Mouse (Mus musculus) cerebral cortex, adult 2 months (tissue): ENCODE data around the gene Olfr56.

ENCODE experiments used
- WGBS: fragments of 180-500 bp; shearing (Covaris S2); methylation state at CpG from one replicate; pipeline ENCODE4 v1.1.7; 2018; 5-methylcytosine and 5-hydroxymethylcytosine counted together

The Olfr56 gene

DNA sequence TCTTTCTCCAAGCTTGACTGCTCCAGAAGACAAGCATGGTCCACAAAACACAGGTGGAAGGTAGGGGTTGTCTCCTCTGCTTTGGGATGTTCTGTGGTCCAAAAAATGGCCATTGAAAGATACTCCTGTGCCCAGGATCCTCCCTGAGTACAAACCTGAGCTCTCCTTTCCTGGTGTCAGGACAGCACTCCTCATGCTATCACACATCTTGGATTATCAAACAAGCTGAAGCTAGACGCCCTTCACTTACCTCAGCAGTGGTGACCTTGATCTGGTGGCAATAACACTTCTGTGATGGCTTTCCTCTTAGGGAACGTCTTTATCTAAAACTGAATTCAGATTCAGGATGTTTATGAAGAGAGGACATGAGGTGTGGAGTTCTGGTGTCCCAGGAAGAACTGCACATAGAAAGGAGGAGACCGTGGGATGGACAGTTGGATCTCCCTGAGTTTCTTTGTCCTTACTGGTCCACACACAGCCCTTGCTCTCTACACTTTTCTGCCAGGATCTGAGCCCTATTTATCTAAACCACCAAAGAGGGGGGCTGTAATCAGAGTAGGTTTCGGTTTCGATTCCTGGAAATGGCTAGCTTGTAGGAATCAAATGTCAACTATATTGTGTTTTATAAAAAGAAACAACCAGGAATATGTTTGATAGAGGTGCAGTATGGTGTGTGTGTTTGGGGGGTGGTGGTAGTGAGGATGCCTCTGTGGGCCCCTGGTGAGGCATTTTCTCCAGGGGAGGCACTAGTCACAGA, 85.2 kb downstream of the Olfr56 start, which contains the start of gene Tgtp2:
Gene Tgtp2, minus strand, starts transcription at position 494 of the 757 bp plus-strand sequence.
- WGBS = 76% methylated on average over 5 of the region's 5 CpGs

DNA sequence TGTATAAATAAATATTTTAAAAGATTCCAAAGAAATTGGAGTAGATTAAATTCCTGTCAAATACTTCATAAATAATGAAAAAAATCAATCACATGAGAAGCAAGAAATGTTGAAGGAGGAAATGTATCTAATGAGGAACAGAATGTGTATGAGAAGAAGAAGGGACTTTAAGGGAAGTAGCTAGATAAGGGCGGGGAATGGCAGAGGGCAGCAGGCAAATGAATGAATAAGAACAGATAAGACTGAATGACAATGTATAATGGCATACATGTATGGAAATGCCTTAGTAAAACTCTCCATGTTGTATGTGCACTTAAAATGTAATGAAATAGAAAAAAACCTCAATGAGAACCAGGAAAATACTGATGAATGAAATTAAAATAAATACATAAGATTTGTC, 89.7 kb downstream of the Olfr56 start:
- WGBS = 93% methylated on average over 1 of the region's 1 CpGs

DNA sequence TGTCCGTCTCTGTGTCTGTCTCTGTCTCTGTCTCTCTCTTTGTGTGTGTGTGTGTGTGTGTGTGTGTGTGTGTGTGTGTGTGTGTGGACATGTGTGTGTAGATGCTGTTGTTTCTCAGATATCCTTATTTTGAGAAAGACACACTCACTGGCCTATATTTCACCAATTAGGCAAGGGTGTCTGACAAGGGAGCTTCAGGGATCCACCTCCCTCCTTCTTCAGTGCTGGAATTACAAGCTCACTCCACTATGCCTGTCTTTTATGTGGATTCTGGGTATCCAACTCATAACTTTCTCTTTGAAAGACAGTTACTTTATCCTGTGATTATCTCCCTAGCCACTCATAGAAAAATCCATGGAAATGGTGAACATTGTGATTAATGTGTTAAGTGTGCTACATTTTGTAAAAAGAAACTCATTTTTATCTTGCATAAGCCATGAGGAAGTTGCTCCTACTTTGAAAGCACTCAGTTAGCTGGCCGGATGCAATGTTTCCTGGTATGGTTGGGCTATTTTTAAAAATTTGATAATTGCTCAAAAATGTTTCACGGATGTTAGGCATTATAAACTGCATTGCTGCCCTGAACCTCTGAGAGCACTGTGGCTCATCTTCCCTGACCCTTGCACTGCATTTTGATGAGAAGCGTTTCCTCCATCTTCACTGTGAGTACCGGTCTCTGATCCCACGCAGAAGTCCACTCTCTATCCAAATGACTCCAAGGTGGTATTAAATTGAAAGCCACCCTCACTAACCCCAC, 97.5 kb downstream of the Olfr56 start, which contains the start of gene Ifi47:
Gene Ifi47, plus strand, starts transcription at position 587 of the 757 bp plus-strand sequence.
- 71% methylated on average over 6 of the region's 6 CpGs for WGBS

DNA sequence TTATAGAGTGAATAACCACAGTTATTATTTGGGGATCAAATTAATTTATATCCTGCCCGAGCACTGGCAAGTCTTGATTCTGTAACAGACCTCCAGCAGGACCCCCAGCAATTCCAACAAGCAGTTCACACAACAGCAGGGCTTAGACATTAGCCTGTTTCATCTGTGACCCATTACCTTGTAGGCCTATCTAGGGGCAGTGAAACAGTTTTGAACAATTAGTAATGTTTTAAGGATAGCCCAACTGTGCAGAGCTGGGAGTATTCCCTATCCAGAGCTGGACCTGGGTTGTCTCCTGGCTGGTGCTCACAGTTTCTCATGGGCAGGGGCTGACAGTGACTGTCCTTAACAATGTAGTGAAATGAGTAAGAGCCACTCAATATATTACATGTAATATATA, 98.3 kb downstream of the Olfr56 start:
- WGBS = 91% methylated on average over 1 of the region's 1 CpGs

DNA sequence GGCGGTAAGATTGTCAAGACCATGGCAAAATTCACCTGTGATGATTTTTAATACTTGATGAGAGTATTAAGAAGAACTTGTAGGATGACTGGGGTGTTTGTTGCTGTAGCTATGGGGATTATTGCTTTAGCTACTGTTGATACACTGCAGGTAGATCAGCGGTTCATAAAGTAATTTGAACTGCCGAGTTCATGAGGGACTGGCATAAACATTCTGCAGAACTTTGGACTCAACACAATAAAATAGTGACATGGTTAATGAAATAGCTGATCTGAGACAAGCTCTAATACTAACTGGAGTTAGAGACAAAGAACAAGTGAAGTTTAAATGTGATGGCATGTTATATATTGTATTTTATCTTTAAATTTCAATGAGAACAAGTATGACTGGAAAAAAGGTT, 100.0 kb downstream of the Olfr56 start:
- 89% methylated on average over 3 of the region's 3 CpGs for WGBS

DNA sequence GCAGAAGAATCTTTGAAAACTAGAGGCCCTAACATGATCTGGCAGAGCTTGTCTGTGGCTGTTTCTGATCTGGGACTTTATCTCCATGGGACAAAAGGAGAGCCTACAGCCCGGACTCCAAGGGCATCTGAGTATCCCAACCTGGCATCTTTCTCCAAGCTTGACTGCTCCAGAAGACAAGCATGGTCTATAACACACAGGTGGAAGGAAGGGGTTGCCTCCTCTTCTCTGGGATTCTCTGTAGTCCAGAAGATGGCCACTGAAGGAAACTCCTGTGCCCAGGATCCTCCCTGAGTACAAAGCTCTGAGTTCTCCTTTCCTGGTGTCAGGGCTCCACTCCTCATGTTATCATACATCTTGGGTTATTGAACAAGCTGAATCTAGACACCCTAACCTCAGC, 101.9 kb downstream of the Olfr56 start:
- WGBS = 88% methylated on average over 1 of the region's 1 CpGs

DNA sequence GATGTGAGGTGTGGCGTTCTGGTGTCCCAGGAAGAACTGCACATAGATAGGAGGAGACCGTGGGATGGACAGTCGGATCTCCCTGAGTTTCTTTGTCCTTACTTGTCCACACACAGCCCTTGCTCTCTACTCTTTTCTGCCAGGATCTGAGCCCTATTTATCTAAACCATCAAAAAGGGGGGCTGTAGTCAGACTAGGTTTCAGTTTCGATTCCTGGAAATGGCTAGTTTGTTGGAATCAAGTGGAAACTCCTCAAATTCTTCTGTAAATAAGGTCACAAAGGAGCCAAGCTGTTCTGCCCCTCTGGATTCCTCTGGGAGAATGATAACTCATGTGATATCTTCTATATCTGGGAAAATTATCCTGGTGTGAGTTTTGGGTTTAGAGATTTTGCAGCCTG, 102.7 kb downstream of the Olfr56 start:
- 83% methylated on average over 4 of the region's 4 CpGs for WGBS

DNA sequence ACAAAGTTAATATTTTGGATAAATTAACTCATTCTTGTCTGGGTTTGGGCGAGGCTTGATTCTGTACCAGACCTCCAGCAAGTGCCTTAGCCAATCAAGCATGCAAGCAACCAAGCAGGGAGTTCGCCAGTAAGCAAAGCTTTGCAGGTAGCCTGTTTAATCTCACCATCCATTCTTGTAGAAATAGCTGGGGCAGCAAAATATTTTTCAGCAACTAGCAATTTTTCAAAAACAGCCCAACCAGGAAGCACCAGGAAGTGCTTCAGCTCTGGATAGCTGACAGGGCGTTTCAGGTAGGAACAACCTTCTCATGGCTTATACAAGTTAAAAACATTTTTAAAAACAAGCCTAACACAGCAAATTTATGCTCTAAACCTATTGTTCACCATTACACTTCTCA, 103.2 kb downstream of the Olfr56 start:
- WGBS = 86% methylated on average over 3 of the region's 3 CpGs

DNA sequence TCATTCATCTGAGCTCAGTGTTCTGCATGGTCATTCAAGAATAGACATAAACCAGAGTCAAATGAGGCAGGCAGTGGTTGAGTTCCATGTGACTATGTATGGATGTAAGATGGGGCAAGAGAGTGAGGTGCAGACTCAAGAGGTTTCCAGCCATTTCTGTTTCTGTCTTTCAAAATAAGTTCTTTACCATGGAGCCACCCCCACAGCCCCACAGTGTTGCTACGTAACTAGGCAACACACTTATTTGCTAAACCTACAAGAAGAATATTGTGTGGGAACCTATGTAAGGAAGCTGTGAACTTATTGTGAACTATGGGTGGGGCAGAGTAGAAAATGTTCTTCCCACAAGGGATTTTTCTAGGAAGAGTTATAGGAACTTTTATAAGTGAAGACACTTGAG, 104.5 kb downstream of the Olfr56 start:
- 42% methylated on average over 1 of the region's 1 CpGs for WGBS

DNA sequence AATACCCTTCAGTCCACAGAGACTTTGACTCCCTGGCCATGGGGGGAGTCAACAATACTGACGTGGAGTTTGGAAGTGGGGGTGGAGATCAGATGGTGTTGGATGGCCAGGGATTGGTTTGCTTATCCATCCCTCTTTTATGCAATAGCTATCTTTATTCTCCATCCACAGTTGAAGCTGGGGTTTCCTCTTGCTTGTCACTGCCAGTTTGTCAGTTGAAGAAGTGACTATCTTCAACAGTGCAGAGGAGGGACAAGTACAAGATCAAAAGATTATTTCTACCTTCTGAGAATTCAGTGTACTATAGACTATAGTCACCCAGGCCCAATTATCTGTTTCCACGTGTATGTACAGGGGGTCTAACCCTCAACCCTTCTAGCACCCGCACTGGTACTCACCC, 105.1 kb downstream of the Olfr56 start:
- WGBS = 77% methylated on average over 3 of the region's 3 CpGs

DNA sequence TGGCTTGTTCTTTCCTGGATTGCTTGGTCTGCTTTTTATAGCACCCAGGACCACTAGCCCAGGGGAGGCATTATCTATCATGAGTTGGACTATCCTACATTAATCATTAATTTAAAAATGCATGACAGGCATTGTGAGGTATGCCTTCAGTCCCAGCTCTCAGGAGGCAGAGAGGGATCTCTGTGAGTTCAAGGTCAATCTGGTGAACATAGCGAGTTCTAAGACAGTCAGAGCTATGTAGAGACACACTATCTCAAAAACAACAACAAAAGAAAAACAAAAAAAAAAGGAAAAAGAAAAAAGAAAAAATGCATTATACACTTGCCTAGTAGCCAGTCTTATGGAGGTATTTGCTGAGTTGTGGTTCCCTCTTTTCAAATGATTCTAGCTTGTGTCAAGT, 105.7 kb downstream of the Olfr56 start:
- WGBS = 88% methylated on average over 1 of the region's 1 CpGs

DNA sequence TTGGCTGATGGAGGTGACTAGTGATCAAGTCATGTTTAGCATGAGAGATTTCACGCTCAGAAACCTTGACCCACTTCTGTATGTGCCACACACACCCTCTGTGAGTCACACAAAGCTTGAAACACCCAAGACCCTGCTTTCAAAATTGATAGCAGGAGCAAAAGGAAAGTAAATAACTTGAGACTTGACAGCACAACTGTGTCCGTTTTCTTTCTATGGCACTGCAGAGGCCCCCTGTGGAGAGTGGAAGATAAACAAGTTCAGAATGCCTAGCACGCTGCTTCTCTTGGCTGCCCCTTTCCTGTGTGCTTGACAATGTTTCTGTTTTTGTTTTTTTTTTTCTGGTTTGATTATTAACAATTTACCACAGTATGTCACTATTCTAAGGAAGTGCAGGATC, 106.2 kb downstream of the Olfr56 start:
- 45% methylated on average over 3 of the region's 3 CpGs for WGBS

DNA sequence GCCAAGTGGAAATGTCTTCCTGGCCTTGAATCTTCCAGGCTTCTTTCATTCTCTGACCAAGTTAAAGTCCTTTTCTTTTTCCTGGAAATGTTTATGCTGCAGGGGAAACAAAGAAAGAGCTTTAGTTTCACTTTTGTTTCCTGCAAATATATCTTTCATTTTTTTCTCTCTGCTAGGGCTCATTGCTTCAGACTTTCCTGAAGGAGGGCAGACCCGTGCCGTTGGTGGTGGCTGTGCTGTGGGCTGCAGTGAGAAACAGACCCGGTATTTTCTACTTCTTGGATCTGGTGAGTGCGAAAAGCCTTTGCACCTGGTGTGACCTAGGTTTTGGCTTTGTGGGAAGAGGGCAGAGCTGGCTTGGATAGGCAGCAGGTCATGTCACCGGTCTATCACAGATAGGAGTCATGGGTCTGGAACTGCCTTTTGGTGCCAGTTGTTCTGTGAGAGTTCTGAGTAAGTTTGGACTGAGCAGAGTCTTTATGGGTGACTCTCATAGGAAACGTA, 108.2 kb downstream of the Olfr56 start:
- WGBS = 80% methylated on average over 6 of the region's 6 CpGs

DNA sequence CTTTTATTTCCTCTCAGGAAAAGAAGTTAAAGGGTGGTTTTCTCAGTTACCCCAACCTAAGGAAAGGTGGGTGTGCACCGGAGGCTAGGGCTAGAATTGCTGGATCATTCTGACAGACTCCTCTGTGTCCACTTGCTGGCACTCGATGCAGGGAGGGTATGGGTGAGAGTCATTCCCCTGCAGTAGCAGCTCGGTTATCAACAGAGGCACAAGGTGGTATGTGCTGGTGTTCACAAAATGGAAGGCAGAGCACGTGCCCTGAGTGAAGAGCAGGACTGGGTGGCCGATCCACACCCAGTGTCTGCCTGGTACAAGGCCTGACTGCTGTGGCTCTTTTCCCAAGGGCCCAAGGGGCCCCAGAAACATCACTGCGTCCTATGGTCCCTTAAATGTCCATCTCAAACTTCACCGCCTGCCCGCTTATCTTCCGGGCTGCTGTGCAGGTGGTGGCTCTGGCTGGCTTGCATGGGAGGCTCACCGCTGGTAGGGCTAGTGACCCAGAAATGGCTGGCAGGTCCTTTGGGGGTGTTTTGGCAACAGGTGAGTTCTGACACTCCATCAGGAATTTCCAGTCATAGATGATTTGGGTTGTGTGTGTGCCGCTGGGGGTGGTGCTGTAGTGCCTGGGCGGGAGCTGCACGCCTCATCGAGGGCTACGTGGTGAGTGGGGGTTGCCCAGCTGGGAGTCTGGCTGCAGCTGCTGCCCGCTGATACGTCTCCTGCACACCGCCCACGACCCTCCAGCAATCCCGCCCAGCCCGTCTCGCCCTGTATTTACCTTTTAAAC, 109.3 kb downstream of the Olfr56 start:
- 56% methylated on average over 22 of the region's 22 CpGs for WGBS

DNA sequence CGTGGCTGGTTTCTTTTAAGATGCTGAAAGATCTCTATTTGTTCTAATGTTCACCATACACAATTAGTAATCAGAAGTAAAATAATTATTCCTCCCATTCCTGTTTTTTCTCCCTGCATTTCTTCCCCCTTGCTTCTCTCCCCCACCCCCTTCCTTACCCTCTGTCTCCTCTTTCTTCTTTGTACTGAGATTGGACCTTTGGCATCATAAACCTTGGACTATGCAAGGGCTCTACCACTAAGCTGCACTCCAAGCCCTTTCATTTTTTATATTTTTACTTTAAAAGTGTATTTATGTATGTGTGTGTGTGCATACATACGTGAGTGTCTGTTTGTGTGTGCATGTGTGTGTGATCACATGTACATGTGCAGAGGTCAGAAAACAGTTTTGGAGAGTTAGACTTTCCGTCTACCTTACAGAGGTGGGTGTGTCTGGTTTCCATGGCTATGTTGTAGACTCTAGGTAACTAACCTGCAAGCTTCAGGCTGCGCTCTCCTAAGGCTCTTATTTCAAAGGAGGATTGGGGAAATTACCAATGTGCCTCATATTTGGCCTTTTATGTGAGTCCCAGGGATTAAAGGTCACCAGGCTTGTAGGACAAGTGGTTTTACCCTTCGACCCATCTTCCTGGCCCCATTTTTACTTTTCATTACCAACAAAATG, 110.4 kb downstream of the Olfr56 start:
- WGBS = 97% methylated on average over 5 of the region's 5 CpGs

DNA sequence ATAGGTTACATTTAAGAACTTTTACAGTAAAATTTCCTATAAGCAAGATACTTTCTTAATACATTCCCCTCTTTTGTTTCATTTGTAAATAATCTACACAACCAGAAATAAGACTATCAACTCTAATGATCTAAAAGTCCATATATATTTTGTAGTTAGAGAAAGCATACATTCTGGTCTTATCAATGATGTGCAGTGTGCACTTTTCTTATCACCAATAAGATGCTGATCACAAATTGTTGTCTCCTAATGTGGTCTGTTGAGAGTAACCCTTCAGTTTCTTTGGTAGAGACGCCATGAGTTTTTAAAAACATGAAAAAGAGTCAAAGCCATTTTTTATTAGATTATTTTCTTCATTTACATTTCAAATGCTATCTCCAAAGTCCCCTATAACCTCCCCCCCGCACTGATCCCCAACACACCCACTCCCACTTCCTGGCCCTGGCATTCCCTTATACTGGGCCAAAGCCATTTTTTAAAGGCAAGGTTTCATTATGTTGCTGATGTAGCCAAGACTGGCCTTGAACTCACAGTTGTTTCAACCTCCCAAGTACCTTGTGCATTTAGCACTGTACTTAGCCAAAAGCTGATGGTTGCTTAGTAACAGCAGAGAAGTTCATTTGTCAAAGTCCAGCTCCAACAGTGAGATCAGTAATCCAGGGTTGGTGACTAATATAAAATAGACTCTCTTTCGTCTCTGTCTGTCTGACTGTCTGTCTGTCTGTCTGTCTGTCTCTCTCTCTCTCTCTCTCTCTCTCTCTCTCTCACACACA, 111.2 kb downstream of the Olfr56 start:
- WGBS = 83% methylated on average over 3 of the region's 3 CpGs

DNA sequence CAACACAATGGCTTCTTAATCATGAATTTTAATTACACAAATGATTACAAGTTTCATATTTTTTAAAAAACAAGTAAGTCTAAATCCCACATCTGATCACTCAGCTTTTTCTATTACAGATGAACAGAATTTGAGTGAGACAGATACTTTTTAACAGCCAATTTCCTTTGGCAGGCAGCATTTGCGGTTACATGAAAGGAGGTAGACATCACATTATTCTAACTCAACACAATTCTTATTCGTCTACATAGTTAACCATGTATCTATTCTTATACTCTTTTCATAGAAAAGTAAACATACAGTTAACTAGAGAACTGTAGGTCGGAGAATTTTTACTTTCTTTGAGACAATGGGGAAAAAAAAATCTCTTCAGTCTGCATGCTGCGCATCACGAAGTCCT, 111.9 kb downstream of the Olfr56 start:
- WGBS = 81% methylated on average over 5 of the region's 5 CpGs

DNA sequence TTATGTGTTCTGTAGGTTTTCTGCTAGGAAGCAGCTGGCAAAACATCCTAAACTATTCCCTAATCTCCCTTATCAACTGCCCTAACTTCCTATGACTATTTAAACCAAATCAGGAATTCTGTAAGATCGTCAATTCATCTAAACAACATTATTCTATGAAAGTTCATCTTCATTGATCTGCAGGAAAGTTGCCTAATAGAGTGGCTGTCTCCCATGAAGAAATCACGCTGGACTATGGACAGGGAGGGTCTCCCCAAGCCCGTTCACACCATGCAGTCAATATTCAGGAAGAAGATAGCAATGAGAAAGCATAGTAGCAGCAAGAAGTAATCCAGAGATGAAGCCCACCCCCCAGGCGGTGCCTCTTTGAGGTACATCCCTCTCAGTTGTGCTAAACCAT, 112.5 kb downstream of the Olfr56 start:
- WGBS = 77% methylated on average over 4 of the region's 4 CpGs

DNA sequence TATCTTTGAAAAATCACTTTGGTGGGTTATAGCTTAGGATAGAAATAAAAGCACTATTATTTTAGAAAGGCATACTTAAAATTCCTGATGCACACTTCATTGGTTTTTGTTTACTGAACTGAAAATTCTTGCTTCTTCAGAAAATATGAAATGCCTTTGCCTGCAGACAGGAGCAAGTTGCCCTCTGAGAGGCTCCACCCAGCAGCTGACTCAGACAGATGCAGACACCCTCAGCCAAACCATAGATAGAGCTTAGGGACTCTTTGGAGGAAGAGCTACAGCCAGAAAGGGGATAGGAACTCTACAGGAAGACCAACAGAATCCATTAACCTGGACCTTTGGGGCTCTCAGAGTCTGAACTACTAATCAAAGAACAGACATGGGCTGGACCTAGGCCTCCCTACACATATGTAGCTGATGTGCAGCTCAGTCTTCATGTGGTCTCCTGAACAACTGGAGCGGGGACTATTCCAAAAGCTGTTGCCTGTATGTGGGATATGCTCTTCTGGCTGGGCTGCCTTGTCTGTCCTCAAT, 113.4 kb downstream of the Olfr56 start:
- WGBS = 100% methylated on average over 1 of the region's 1 CpGs

DNA sequence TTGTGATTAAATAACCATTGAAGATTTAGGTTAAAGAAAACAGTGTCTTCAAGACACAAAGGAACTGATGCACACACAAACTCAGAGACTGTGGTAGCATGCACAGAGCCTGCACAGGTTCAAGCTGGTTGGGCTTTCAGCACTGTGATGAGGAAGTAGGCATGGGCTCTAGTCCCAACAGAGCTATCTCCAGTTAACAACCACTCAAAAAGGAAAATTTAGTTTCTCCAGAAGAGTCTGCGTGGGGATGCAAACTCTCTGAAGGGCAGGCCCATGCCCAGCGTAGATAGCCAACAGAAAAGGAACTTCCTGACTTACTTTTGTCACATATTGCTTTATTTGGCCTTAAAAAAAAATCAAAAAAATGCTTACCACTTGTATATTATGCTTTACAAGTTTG, 114.1 kb downstream of the Olfr56 start:
- 83% methylated on average over 2 of the region's 2 CpGs for WGBS
